10 mouse cellular contexts compared by ENCODE assay signal in genomic region chr5:122302810-122303745, GRCm38 (mm10). TPM values are rescaled to one million over a fixed set of nuclear protein-coding genes. Genes with fewer than 3 reads are reported as not detected.
DNase-seq lines count a peak whose midpoint lies in the region; ATAC-seq lines count a peak whose summit lies in the region.
"Had no signal": no experiment of that assay in that cellular context is flagged by ENCODE, and none has a peak within 500 bp of the region (broad histone marks: within the 10 kb centered on the region; RNA-seq: fewer than 3 reads in every experiment).

No protein-coding gene starts in this region.

- intact Hi-C loops in gastrocnemius, postnatal 36 days (cut with DNase I) = no loop called here
- intact Hi-C loops in gastrocnemius, postnatal 14 days (cut with DNase I; ENCODE audit: low total_unique reads) = no loop called here

- ATAC-seq in hindbrain, embryonic 14.5 days (ENCODE audit: low FRiP score) = no peak
- peak; percentile 78 for ATAC-seq in megakaryocyte-erythroid progenitor cell, adult 5-6 weeks (replicated peaks; ENCODE audit: low FRiP score, low TSS enrichment, poor library complexity, severe bottlenecking)

- no peak overlapping the region for H3K4me2 ChIP-seq in hindbrain, embryonic 14.5 days (replicated peaks)

- DNase-seq in hindbrain, embryonic 10.5 days (ENCODE audit: low spot score) = peak; percentile 26
- no peak for DNase-seq in hindbrain, embryonic 14.5 days (ENCODE audit: low spot score)
- DNase-seq in MN1 (ENCODE audit: low spot score) = peak; percentile 14
- DNase-seq in fat pad, adult 2 months (ENCODE audit: extremely low read depth, low read depth, low spot score) = peak; percentile 85
- no peak for DNase-seq in right cerebral cortex, postnatal 36 days (ENCODE audit: low spot score in 2 of 2)
- DNase-seq in gastrocnemius, postnatal 36 days = no peak
- no peak for DNase-seq in gastrocnemius, postnatal 14 days
- DNase-seq: layer of hippocampus, adult 9-11 months had no signal

- H3K4me3 ChIP-seq in hindbrain, embryonic 10.5 days = no peak overlapping the region
- no peak overlapping the region for H3K4me3 ChIP-seq in hindbrain, embryonic 14.5 days (replicated peaks; ENCODE audit: low read length)
- H3K4me3 ChIP-seq: erythroblast, embryonic 14.5 days had no signal

- 76% methylated on average over 17 of the region's 17 CpGs for WGBS in hindbrain, embryonic 10.5 days
- WGBS in hindbrain, embryonic 14.5 days = 76% methylated on average over 17 of the region's 17 CpGs

- H3K9me3 ChIP-seq in hindbrain, embryonic 10.5 days = no peaks in the 10 kb centered on the region
- no peaks in the 10 kb centered on the region for H3K9me3 ChIP-seq in hindbrain, embryonic 14.5 days (ENCODE audit: control insufficient read depth, low read length)

- H3K27ac ChIP-seq in hindbrain, embryonic 10.5 days = no peak overlapping the region
- H3K27ac ChIP-seq in hindbrain, embryonic 14.5 days = no peak overlapping the region

- H3K4me1 ChIP-seq in hindbrain, embryonic 10.5 days (replicated peaks) = peaks cover 23% of the 10 kb centered on the region
- H3K4me1 ChIP-seq in hindbrain, embryonic 14.5 days (replicated peaks; ENCODE audit: control insufficient read depth, insufficient read depth, low read length) = peaks cover 4% of the 10 kb centered on the region; the same call in 1 of the 2 replicates

- no peaks in the 10 kb centered on the region for H3K27me3 ChIP-seq in hindbrain, embryonic 10.5 days (ENCODE audit: insufficient read depth, poor library complexity, severe bottlenecking)
- no peaks in the 10 kb centered on the region for H3K27me3 ChIP-seq in hindbrain, embryonic 14.5 days (ENCODE audit: control insufficient read depth, insufficient read depth, low read length)

- H3K9ac ChIP-seq in hindbrain, embryonic 14.5 days = no peak overlapping the region

- H3K36me3 ChIP-seq in hindbrain, embryonic 10.5 days = peaks cover 22% of the 10 kb centered on the region
- 0 out of 2 replicates have a peak, but pooled peaks cover 2% of the 10 kb centered on the region for H3K36me3 ChIP-seq in hindbrain, embryonic 14.5 days (replicated peaks; ENCODE audit: control insufficient read depth, insufficient read depth)

RNA-seq across cellular contexts. Expression of gene Pptc7, which starts 18.9 kb away (rescaled TPM):
- 6.5 and 8.4 TPM in 2 replicates for polyA plus RNA-seq in hindbrain, embryonic 10.5 days (2016; fragmentation: Nextera tagmentation; extraction: Ambion mirVana)
- polyA plus RNA-seq in hindbrain, embryonic 14.5 days (2014; fragmentation: Nextera tagmentation; extraction: Ambion mirVana) = 8.4 and 8.5 TPM in 2 replicates
- total RNA-seq in megakaryocyte-erythroid progenitor cell, adult 5-6 weeks (2014; fragmentation: Nextera tagmentation) = 14.4 and 15.5 TPM in 2 replicates
- total RNA-seq in megakaryocyte-erythroid progenitor cell, adult 5-6 weeks (2017) = 10.4 and 11.3 TPM in 2 replicates
- total RNA-seq in gastrocnemius, postnatal 36 days (2021) = 100 to 1,000 TPM in 1 of 2 experiments, 10 to 100 TPM in 1; 93.8 to 103 TPM
- 10 to 100 TPM; 39.6 to 74.8 TPM for total RNA-seq in gastrocnemius, postnatal 14 days (2021)

RNA-seq across cellular contexts. Expression of gene Tctn1, which starts 38.8 kb away (rescaled TPM):
- polyA plus RNA-seq in hindbrain, embryonic 10.5 days (2016; fragmentation: Nextera tagmentation; extraction: Ambion mirVana) = 5.2 and 6.0 TPM in 2 replicates
- polyA plus RNA-seq in hindbrain, embryonic 14.5 days (2014; fragmentation: Nextera tagmentation; extraction: Ambion mirVana) = 4.4 and 6.5 TPM in 2 replicates
- 7.6 and 10.4 TPM in 2 replicates for total RNA-seq in megakaryocyte-erythroid progenitor cell, adult 5-6 weeks (2014; fragmentation: Nextera tagmentation)
- total RNA-seq in megakaryocyte-erythroid progenitor cell, adult 5-6 weeks (2017) = 2.5 and 4.2 TPM in 2 replicates
- total RNA-seq in gastrocnemius, postnatal 36 days (2021) = 1 to 10 TPM; 1.6 to 2.2 TPM
- total RNA-seq in gastrocnemius, postnatal 14 days (2021) = 1 to 10 TPM; 2.4 to 3.0 TPM

RNA-seq across cellular contexts. Expression of gene Rad9b, which starts 51.0 kb away (rescaled TPM):
- polyA plus RNA-seq in hindbrain, embryonic 10.5 days (2016; fragmentation: Nextera tagmentation; extraction: Ambion mirVana) = 8.1 and 9.7 TPM in 2 replicates
- 15.5 and 16.2 TPM in 2 replicates for polyA plus RNA-seq in hindbrain, embryonic 14.5 days (2014; fragmentation: Nextera tagmentation; extraction: Ambion mirVana)
- 11.4 and 16.2 TPM in 2 replicates for total RNA-seq in megakaryocyte-erythroid progenitor cell, adult 5-6 weeks (2014; fragmentation: Nextera tagmentation)
- total RNA-seq in megakaryocyte-erythroid progenitor cell, adult 5-6 weeks (2017) = 7.5 and 11.7 TPM in 2 replicates
- total RNA-seq in gastrocnemius, postnatal 36 days (2021) = under 1 TPM; 0.42 to 0.54 TPM
- total RNA-seq in gastrocnemius, postnatal 14 days (2021) = under 1 TPM; 0.47 to 0.73 TPM
- polyA plus RNA-seq: erythroblast, embryonic 14.5 days had no signal

RNA-seq across cellular contexts. Expression of gene Vps29, which starts 51.1 kb away (rescaled TPM):
- polyA plus RNA-seq in hindbrain, embryonic 10.5 days (2016; fragmentation: Nextera tagmentation; extraction: Ambion mirVana) = 211 and 225 TPM in 2 replicates
- polyA plus RNA-seq in hindbrain, embryonic 14.5 days (2014; fragmentation: Nextera tagmentation; extraction: Ambion mirVana) = 342 and 352 TPM in 2 replicates
- 86.2 and 88.4 TPM in 2 replicates for total RNA-seq in megakaryocyte-erythroid progenitor cell, adult 5-6 weeks (2014; fragmentation: Nextera tagmentation)
- total RNA-seq in megakaryocyte-erythroid progenitor cell, adult 5-6 weeks (2017) = 45.5 and 93.0 TPM in 2 replicates
- 10 to 100 TPM; 36.2 to 41.3 TPM for total RNA-seq in gastrocnemius, postnatal 36 days (2021)
- 10 to 100 TPM; 48.9 to 50.1 TPM for total RNA-seq in gastrocnemius, postnatal 14 days (2021)

Comparison
In these comparisons a context has a peak if more than half of its experiments do, and no peak if none do; other contexts are left out.
1. DNase-seq: peak in hindbrain, embryonic 10.5 days (single experiment), MN1 (single experiment) and fat pad, adult 2 months (single experiment); none in hindbrain, embryonic 14.5 days (single experiment), right cerebral cortex, postnatal 36 days (0 of 2), gastrocnemius, postnatal 36 days (0 of 2) and gastrocnemius, postnatal 14 days (single experiment).
2. RNA of gene Rad9b, which starts 51.0 kb away (total RNA-seq): 7.5 to 16.2 TPM in megakaryocyte-erythroid progenitor cell, adult 5-6 weeks; 0.47 to 0.73 TPM in gastrocnemius, postnatal 14 days and 0.42 to 0.54 TPM in gastrocnemius, postnatal 36 days; every median in the first group is over 4 times any median in the second.